Mouse (Mus musculus) neural tube, embryonic 13.5 days (tissue): ENCODE results near the gene Ift43. TPM values are rescaled to one million over a fixed set of nuclear protein-coding genes. Genes with fewer than 3 reads are reported as not detected.

Source experiments
- ATAC-seq: fragments of 200-750 bp; cut with Nextera tagmentation; 2 replicates; pipeline ENCODE4 v1.8.0; 2017; ENCODE audit warnings: low read depth, mild to moderate bottlenecking, moderate TSS enrichment, moderate library complexity
- H3K27ac ChIP-seq: fragments of 300-500 bp; sonication (generic); replicated peaks from 2 replicates; pipeline ENCODE4 v1.5.1; 2015; ENCODE audit warnings: moderate library complexity, mild to moderate bottlenecking, inconsistent platforms
- H3K27me3 ChIP-seq: fragments of 300-500 bp; sonication (generic); 2 replicates; pipeline ENCODE4 v1.6.1; 2015; ENCODE audit warnings: mild to moderate bottlenecking, inconsistent platforms
- H3K36me3 ChIP-seq: fragments of 300-500 bp; sonication (generic); 2 replicates; pipeline ENCODE4 v1.6.1; 2015; ENCODE audit warnings: mild to moderate bottlenecking, inconsistent platforms
- H3K4me1 ChIP-seq: fragments of 300-500 bp; sonication (generic); replicated peaks from 2 replicates; pipeline ENCODE4 v1.6.1; 2015; ENCODE audit warnings: inconsistent platforms
- H3K4me2 ChIP-seq: fragments of 300-500 bp; sonication (generic); 2 replicates; pipeline ENCODE4 v1.6.1; 2015; ENCODE audit warnings: inconsistent platforms, mild to moderate bottlenecking, moderate library complexity
- H3K4me3 ChIP-seq: fragments of 300-500 bp; sonication (generic); 2 replicates; pipeline ENCODE4 v1.5.1; 2015; ENCODE audit warnings: mild to moderate bottlenecking, inconsistent platforms
- H3K9ac ChIP-seq: fragments of 300-500 bp; sonication (generic); 2 replicates; pipeline ENCODE4 v1.6.1; 2015; ENCODE audit warnings: moderate library complexity, mild to moderate bottlenecking, inconsistent platforms
- H3K9me3 ChIP-seq: fragments of 300-500 bp; sonication (generic); 2 replicates; pipeline ENCODE4 v1.6.1; 2016; ENCODE audit warnings: inconsistent platforms
- WGBS: fragments of 180-500 bp; shearing (Covaris S2); methylation state at CpG from one replicate; pipeline ENCODE4 v1.1.7; 2015; 5-methylcytosine and 5-hydroxymethylcytosine counted together
- polyA plus RNA-seq: library from polyadenylated mRNA; unstranded; fragments of >200 nt; fragmentation: Nextera tagmentation; extraction: Ambion mirVana; gene quantifications from 2 replicates; pipeline ENCODE4 v1.2.1, GENCODE M21; 2015

The Ift43 gene
- polyA plus RNA-seq, 1 experiment from 2014 or later = 62.2 TPM

DNA sequence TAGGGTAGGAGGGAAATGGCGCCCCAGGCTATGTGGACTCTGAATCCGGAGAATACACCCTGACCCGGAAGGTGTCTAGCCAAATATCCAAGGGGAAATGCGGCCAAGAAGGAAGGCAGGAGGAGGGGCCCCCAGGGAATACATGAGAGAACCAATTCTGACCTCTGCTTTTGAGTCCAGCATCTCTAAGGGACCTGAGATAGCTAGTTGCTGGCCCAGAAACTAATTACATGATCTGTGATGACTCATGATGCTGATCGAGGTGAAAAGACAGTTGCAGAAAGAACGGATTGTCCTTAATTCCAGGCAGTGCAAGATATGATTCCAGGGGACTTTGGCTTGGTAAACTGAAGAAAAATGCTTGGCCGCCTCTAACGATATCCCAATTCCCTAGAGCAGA lies 25.4 kb upstream of the Ift43 start:
- Histone ChIP-seq H3K27me3 (no peaks in the 10 kb centered on the region), H3K4me1 (no peaks in the 10 kb centered on the region), H3K9me3 (no peaks in the 10 kb centered on the region), H3K4me2 (no peak overlapping the region), H3K9ac (no peak overlapping the region), H3K36me3 (0 out of 2 replicates have a peak, but pooled peaks cover 13% of the 10 kb centered on the region), H3K4me3 (no peak overlapping the region), H3K27ac (no peak overlapping the region)
- ATAC-seq = no peak
- WGBS = 90% methylated on average over 8 of the region's 8 CpGs

DNA sequence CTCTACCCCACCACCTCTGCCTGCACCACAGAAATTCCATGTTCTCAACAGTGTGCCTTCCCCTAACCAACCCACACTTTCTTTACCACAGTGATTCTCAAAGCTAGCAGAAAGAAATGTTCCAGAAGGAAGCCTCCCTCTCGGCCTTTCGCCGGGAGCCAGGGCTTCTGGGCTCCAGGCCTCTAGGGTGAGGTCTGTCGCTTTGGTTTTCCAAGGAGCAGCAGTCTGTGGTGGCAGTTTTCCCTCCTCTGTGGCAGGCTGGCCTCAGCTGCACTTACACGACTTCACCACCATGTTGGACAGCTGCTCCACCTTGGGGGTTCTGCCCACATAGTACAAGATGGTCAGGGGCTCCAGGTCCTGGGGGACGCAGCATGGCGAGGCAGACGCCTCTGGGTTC lies 24.8 kb upstream of the Ift43 start:
- Histone ChIP-seq H3K4me3 (no peak overlapping the region), H3K4me2 (no peak overlapping the region), H3K9me3 (no peaks in the 10 kb centered on the region), H3K9ac (no peak overlapping the region), H3K27ac (no peak overlapping the region), H3K4me1 (no peaks in the 10 kb centered on the region), H3K27me3 (no peaks in the 10 kb centered on the region), H3K36me3 (0 out of 2 replicates have a peak, but pooled peaks cover 16% of the 10 kb centered on the region)
- ATAC-seq = no peak
- WGBS = 83% methylated on average over 8 of the region's 8 CpGs

DNA sequence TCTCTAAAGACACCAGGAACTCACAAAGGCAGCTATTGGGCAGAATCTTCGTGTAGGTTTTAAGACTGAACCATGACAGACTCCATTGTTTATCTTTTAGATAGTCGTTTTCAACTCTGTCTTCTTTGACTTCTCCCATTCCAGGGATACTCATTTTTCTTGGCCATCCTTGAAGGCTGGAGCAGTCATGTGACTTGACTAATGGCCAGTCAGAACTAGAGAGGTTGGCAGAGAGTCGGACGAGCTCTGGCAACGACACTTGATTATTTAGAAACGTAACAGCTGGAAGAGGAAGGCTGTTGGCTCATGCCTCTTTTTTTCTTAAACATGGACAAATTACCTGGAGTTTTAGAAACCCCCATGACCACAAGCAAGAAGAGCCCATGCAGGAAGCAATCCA lies 23.0 kb upstream of the Ift43 start:
- no peaks in the 10 kb centered on the region for H3K9me3 ChIP-seq
- H3K36me3 ChIP-seq = peaks cover 22% of the 10 kb centered on the region; the same call in 1 of the 2 replicates
- no peak overlapping the region for H3K4me2 ChIP-seq
- no peak overlapping the region for H3K27ac ChIP-seq
- no peaks in the 10 kb centered on the region for H3K27me3 ChIP-seq
- no peak overlapping the region for H3K9ac ChIP-seq
- 85% methylated on average over 6 of the region's 6 CpGs for WGBS
- no peak overlapping the region for H3K4me3 ChIP-seq
- ATAC-seq = no peak
- H3K4me1 ChIP-seq = no peaks in the 10 kb centered on the region

DNA sequence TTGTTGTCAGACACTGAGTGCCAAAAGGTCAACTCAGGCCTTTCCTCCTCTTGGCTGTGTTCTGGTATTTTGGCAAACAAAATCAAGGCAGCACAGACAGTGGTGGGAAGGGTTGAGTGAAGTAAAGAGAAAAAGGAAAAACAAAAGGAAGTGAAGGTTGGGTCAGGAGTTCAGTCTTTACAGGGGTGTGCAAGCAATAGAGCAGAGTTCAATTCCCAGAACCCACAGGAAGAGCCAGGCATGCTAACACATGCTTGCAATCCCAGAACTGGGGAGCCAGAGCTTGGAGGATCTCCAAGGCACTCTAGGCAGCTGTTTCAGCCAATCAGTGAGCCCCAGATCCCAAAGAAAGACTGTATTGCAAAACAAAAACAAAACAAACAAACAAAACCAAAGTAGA lies 17.5 kb upstream of the Ift43 start:
- H3K9ac ChIP-seq = no peak overlapping the region
- H3K27me3 ChIP-seq = no peaks in the 10 kb centered on the region
- H3K36me3 ChIP-seq = peaks cover 17% of the 10 kb centered on the region; the same call in 1 of the 2 replicates
- ATAC-seq = no peak
- no peak overlapping the region for H3K4me2 ChIP-seq
- H3K4me1 ChIP-seq = no peaks in the 10 kb centered on the region
- no peak overlapping the region for H3K4me3 ChIP-seq
- H3K27ac ChIP-seq = no peak overlapping the region
- no peaks in the 10 kb centered on the region for H3K9me3 ChIP-seq

DNA sequence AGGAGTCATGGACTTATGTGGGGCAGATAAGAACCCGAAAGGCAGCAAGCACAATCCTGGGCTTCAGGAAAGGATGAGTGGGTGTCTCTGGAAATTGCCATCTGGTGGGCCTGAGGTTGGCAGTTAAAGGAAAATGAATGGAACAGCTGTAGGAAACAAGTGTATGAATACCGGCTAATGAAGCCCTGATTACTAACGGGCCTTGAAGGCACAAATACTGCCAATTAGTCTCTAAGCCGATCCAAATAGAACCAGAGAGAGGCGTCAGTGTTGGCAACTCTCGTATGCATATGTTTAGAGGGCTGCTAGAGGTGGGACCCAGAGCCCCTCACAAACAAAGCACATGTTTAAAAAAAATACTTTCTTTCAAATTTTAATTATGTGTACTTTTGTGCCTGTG lies 10.9 kb upstream of the Ift43 start:
- Histone ChIP-seq H3K4me1 (peaks cover 10% of the 10 kb centered on the region), H3K36me3 (0 out of 2 replicates have a peak, but pooled peaks cover 1% of the 10 kb centered on the region), H3K27me3 (no peaks in the 10 kb centered on the region), H3K27ac (no peak overlapping the region; the same call in 1 of the 2 replicates), H3K4me3 (no peak overlapping the region), H3K9ac (no peak overlapping the region), H3K9me3 (no peaks in the 10 kb centered on the region), H3K4me2 (no peak overlapping the region)
- WGBS = 57% methylated on average over 6 of the region's 6 CpGs
- ATAC-seq = no peak

DNA sequence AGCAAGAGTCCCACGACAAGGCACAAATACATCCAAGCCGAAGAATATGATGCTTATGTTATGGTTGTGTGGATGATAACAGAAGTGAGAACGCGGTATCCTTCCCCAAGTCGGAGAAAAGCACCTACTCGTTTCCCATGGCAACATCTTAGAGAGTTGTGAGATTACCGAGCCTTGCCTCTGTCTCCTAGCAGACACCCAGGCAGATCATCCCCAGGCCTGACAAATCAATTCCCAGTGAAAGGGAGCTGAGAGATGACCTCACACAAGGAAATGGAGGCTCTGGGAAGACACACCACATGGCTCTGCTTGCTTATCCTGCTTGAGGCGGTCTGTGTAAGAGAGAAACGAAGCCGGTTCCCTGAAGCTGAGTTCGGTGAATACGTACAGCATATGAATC lies 7.7 kb upstream of the Ift43 start:
- WGBS = 84% methylated on average over 12 of the region's 12 CpGs
- no peak overlapping the region for H3K9ac ChIP-seq
- no peak overlapping the region for H3K4me3 ChIP-seq
- H3K36me3 ChIP-seq = no peaks in the 10 kb centered on the region
- no peak overlapping the region for H3K27ac ChIP-seq
- no peak overlapping the region for H3K4me2 ChIP-seq
- ATAC-seq = no peak
- peaks cover 38% of the 10 kb centered on the region for H3K4me1 ChIP-seq
- 0 out of 2 replicates have a peak, but pooled peaks cover 8% of the 10 kb centered on the region for H3K27me3 ChIP-seq
- H3K9me3 ChIP-seq = no peaks in the 10 kb centered on the region

DNA sequence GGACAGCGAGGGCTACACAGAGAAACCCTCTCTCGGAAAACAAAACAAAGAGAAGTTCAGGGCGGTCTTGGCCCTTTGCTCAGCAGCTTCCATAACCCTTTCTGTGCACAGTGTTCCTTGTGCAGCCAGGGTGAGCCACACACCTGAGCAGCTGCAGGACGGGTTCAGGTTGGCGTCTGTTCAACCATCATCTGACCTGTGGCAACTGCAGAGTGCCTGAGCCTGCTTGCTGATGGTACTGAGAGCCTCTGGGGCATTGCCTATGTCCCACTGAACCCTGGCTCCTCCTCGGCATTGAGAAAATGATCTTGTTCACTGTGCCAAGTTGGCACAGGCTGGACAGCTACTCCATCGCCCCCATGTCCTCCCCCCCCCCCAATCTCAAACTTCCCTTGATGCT lies 7.0 kb upstream of the Ift43 start:
- no peak for ATAC-seq
- H3K4me2 ChIP-seq = peak overlapping the region; percentile 86; the same call in 1 of the 2 replicates
- H3K4me1 ChIP-seq = peaks cover 38% of the 10 kb centered on the region
- no peak overlapping the region for H3K4me3 ChIP-seq
- no peak overlapping the region for H3K27ac ChIP-seq
- peaks cover 11% of the 10 kb centered on the region; the same call in 1 of the 2 replicates for H3K27me3 ChIP-seq
- H3K9me3 ChIP-seq = no peaks in the 10 kb centered on the region
- no peaks in the 10 kb centered on the region for H3K36me3 ChIP-seq
- H3K9ac ChIP-seq = no peak overlapping the region
- 84% methylated on average over 7 of the region's 7 CpGs for WGBS

DNA sequence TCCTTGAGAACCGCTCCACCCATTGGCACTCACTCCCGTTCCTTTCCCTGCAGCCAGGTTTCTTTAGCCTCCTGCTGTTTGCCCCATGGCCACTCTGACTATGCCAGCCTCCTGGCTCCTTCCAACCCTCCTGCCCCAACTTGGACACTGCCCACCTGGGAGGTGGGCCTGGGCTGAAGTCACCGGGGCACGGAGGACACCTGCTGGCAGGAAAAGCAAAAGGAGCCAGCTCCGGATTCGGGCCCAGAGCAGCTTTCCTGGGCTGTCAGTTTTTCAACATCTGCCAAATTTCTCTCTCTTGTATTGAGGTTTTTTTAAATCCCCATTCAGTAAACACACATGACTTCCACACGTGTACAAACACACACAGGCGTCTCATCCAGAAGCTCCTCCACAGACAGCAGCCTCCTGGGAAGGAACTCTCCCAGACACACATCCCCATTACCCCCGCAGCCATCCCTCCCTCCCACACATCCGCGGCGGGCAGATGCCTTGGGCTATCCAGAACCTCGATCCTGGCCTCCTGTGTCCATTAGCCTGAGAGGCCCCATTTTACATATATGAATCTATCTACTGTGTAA lies 5.9 kb upstream of the Ift43 start:
- H3K4me3 ChIP-seq = peak overlapping the region; percentile 55
- no peaks in the 10 kb centered on the region for H3K9me3 ChIP-seq
- peak overlapping the region; percentile 55; the same call in 1 of the 2 replicates for H3K9ac ChIP-seq
- no peak overlapping the region for H3K27ac ChIP-seq
- peak overlapping the region; percentile 86 for H3K4me2 ChIP-seq
- H3K4me1 ChIP-seq = peaks cover 38% of the 10 kb centered on the region
- H3K36me3 ChIP-seq = no peaks in the 10 kb centered on the region
- peaks cover 21% of the 10 kb centered on the region for H3K27me3 ChIP-seq
- no peak for ATAC-seq
- WGBS = 7% methylated on average over 13 of the region's 13 CpGs

DNA sequence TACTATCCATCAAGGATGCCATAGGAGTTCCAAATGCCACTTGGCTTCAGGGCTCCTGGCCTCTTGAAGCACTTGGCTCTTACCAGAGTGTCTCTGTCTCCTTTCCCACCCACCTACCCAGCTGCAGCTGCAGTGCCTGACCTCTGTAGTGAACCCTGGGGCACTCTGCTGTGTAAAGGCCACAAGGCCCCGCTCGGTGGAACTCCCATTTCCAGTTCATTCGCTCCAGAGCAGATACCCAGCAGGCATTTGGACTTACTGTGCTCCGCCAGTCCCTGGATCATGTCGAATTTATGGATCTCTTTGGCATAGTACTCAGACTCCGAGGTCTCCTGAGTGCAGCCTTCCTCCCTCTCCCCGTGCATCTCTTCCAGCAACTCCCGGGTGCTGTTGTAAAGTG lies 5.0 kb upstream of the Ift43 start:
- 10% methylated on average over 8 of the region's 8 CpGs for WGBS
- Histone ChIP-seq H3K9ac (peak overlapping the region; percentile 73), H3K27me3 (peaks cover 22% of the 10 kb centered on the region), H3K9me3 (no peaks in the 10 kb centered on the region), H3K27ac (no peak overlapping the region; the same call in 1 of the 2 replicates), H3K36me3 (no peaks in the 10 kb centered on the region), H3K4me2 (peak overlapping the region; percentile 86), H3K4me3 (peak overlapping the region; percentile 55), H3K4me1 (peaks cover 42% of the 10 kb centered on the region)
- ATAC-seq = no peak

DNA sequence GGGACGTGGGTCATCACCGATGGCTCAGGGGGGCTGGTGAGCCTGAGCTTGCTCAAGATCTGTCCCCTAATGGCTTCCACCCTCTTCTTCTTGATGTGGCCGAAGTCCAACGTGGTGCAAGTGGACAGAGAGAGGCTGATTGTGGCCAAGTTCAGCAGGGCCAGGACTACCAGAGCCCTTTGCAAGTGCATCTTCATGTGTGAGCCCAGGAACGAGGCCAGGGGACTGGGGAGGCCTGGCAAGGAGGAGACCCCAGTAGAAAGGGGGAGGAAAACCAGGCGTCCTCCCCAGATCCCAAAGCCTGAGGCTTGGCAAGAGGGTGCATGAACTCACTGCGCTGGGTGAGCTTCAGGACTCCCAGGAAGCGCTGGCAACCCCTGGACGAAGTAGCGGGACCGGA lies 4.6 kb upstream of the Ift43 start:
- Histone ChIP-seq H3K4me3 (peak overlapping the region; percentile 55), H3K9ac (peak overlapping the region; percentile 73), H3K27me3 (peaks cover 22% of the 10 kb centered on the region), H3K4me2 (peak overlapping the region; percentile 86), H3K9me3 (no peaks in the 10 kb centered on the region), H3K4me1 (peaks cover 42% of the 10 kb centered on the region), H3K36me3 (no peaks in the 10 kb centered on the region), H3K27ac (no peak overlapping the region; the same call in 1 of the 2 replicates)
- ATAC-seq = no peak
- 25% methylated on average over 11 of the region's 11 CpGs for WGBS

DNA sequence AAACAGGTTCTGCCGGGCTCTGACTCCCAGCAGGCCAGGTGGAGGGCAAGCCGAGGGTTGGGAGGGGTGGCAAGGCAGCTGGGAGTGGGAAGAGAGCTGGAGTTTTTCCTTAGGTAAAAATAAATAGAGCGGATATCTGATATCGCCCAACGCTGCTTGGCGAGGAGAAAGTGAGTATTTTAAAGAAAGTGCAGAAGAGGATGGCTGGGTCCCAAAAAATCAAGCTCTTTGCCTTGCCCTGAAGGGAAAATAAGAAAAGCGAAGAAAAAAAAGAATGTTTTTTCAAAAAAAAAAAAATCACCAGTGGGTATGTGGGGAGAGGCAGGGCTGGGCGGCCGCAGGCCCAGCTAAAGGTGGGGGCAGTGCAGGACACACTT lies 4.2 kb upstream of the Ift43 start:
- Histone ChIP-seq H3K27ac (peak overlapping the region; percentile 84), H3K4me3 (peak overlapping the region; percentile 55)
- 14% methylated on average over 9 of the region's 9 CpGs for WGBS

DNA sequence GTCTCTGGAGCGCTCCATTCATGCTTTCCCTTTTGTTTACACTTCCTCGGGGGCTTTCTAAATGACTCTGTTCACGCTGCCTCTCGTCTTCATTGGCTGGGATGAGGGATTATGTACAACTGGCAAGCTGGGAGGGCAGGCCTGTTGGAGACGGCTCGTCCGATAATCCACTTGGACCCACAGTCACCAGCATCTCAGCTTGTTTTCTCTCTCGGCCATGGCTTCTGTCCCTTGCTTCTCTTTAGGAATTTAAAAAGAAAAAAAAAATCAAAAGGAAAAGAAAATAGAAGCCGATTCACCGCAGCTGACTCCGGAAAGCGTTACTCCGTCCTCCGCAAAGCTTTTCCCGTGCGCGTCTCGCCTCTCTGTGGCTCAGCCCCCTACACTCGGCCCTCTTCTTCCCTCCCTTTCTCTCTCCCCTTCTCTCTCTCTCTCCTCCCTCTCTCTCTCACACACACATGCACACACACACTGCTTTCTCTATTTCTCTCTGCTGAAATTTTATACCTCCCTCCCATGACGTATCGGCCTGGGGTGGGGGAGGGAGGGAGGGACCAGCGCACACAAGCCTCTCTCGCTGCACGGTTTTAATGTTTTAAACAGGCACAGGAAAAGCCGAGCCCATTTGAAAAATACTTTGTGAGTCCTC lies 3.7 kb upstream of the Ift43 start, which contains the start of gene Tgfb3:
Tgfb3 (minus strand) TSS at position 489 of the 649 bp plus-strand sequence.
- Histone ChIP-seq H3K4me3 (peak within 1 kb of the TSS; percentile 55), H3K27me3 (peaks cover 22% of the 10 kb centered on the region), H3K9ac (peak within 1 kb of the TSS; percentile 73), H3K36me3 (no peaks in the 10 kb centered on the region), H3K4me2 (peak within 1 kb of the TSS; percentile 86), H3K27ac (peak within 1 kb of the TSS; percentile 84), H3K9me3 (no peaks in the 10 kb centered on the region), H3K4me1 (peaks cover 50% of the 10 kb centered on the region)
- ATAC-seq = peak; percentile 55
- under 1% methylated on average over 25 of the region's 25 CpGs for WGBS

More for the DNA sequence above, 4.2 kb upstream of the Ift43 start:
- Histone ChIP-seq H3K36me3 (no peaks in the 10 kb centered on the region), H3K4me2 (peak overlapping the region; percentile 86), H3K9ac (peak overlapping the region; percentile 73), H3K27me3 (peaks cover 22% of the 10 kb centered on the region), H3K4me1 (peaks cover 46% of the 10 kb centered on the region), H3K9me3 (no peaks in the 10 kb centered on the region)
- ATAC-seq = no peak
